Mouse (Mus musculus) MEL (cell line): ENCODE measurements around the gene Pla2g2f. TPM values are rescaled to one million over a fixed set of nuclear protein-coding genes. Genes with fewer than 3 reads are reported as not detected.
A peak's percentile ranks its signal among the peaks of the same experiment; 100 is the strongest.

Experiments
- DNase-seq: peaks from one replicate; pipeline ENCODE4 v3.0.0; 2011; ENCODE audit warnings: low read depth, low spot score
- H3K27ac ChIP-seq: 2 replicates; pipeline ENCODE4 v1.5.1; 2012; ENCODE audit warnings: low read depth, mild to moderate bottlenecking, control low read depth, low read length, moderate library complexity; ENCODE audit not compliant: control insufficient read depth
- H3K27me3 ChIP-seq, 2 experiments: fragments of 150-350 bp in 1 of 2; sonication (generic) in 1 of 2; 2 replicates each; pipeline ENCODE4 v1.6.1; 2012; ENCODE audit warnings: low read length in 2 of 2, mild to moderate bottlenecking in 2 of 2, improper control_type of control experiment in 1 of 2, moderate library complexity in 1 of 2; ENCODE audit not compliant: insufficient read depth in 2 of 2, control insufficient read depth in 1 of 2
- H3K36me3 ChIP-seq, 2 experiments: 2 replicates each; pipeline ENCODE4 v1.6.1; 2012 to 2014; ENCODE audit warnings: low read length in 2 of 2, improper control_type of control experiment in 1 of 2, inconsistent platforms in 1 of 2, mild to moderate bottlenecking in 1 of 2; ENCODE audit not compliant: insufficient read depth in 2 of 2, control insufficient read depth in 1 of 2
- H3K4me1 ChIP-seq, 2 experiments: fragments of 150-350 bp in 1 of 2; sonication (generic) in 1 of 2; 2 replicates each; pipeline ENCODE4 v1.6.1; 2012; ENCODE audit warnings: low read length in 2 of 2, improper control_type of control experiment in 1 of 2, mild to moderate bottlenecking in 1 of 2; ENCODE audit not compliant: insufficient read depth in 2 of 2, control insufficient read depth in 1 of 2
- H3K4me3 ChIP-seq, 2 experiments: fragments of 150-350 bp in 1 of 2; sonication (generic) in 1 of 2; 2 replicates each; pipeline ENCODE4 v1.5.1; 2012; ENCODE audit warnings: low read depth in 2 of 2, low read length in 2 of 2, mild to moderate bottlenecking in 2 of 2, moderate library complexity in 2 of 2, control low read depth in 1 of 2, improper control_type of control experiment in 1 of 2; ENCODE audit not compliant: control insufficient read depth in 1 of 2, insufficient read depth in 1 of 2
- H3K79me2 ChIP-seq: 2 replicates; pipeline ENCODE4 v1.6.1; 2012; ENCODE audit warnings: mild to moderate bottlenecking, low read length, moderate library complexity; ENCODE audit not compliant: control insufficient read depth, poor library complexity, insufficient read depth
- H3K9ac ChIP-seq: 2 replicates; pipeline ENCODE4 v1.6.1; 2012; ENCODE audit warnings: low read depth, mild to moderate bottlenecking, control low read depth, low read length, moderate library complexity; ENCODE audit not compliant: control insufficient read depth, poor library complexity, severe bottlenecking
- H3K9me3 ChIP-seq: fragments of 150-350 bp; sonication (generic); replicated peaks from 2 replicates; pipeline ENCODE4 v1.6.1; 2012; ENCODE audit warnings: mild to moderate bottlenecking, low read length, improper control_type of control experiment, moderate library complexity; ENCODE audit not compliant: insufficient read depth
- BHLHE40 ChIP-seq: IDR thresholded peaks from 2 replicates; pipeline ENCODE4 v1.6.1; 2012; ENCODE audit warnings: low read depth, mild to moderate bottlenecking, inconsistent platforms, low read length, improper control_type of control experiment, borderline replicate concordance
- CHD1 ChIP-seq: IDR thresholded peaks from 2 replicates; pipeline ENCODE4 v1.6.1; 2012; ENCODE audit warnings: low read depth, mild to moderate bottlenecking, inconsistent platforms, low read length, improper control_type of control experiment
- CHD2 ChIP-seq: IDR thresholded peaks from 2 replicates; pipeline ENCODE4 v1.6.1; 2011; ENCODE audit warnings: low read length, improper control_type of control experiment
- CTCF ChIP-seq, 3 experiments: IDR thresholded peaks in 2 of 3; conservative IDR thresholded peaks in 1 of 3; 2 replicates each; pipeline ENCODE4 v1.5.1; 2011 to 2012; ENCODE audit warnings: low read length in 3 of 3, low read depth in 2 of 3, mild to moderate bottlenecking in 2 of 3, improper control_type of control experiment in 1 of 3, inconsistent platforms in 1 of 3, mixed read lengths in 1 of 3, moderate library complexity in 1 of 3; ENCODE audit not compliant: control insufficient read depth in 1 of 3, insufficient read depth in 1 of 3, poor library complexity in 1 of 3, severe bottlenecking in 1 of 3
- ELF1 ChIP-seq: IDR thresholded peaks from 2 replicates; pipeline ENCODE4 v1.6.1; 2014; ENCODE audit warnings: low read depth, mild to moderate bottlenecking, inconsistent platforms, low read length, improper control_type of control experiment, moderate library complexity
- ETS1 ChIP-seq: IDR thresholded peaks from 2 replicates; pipeline ENCODE4 v1.6.1; 2012; ENCODE audit warnings: low read depth, mild to moderate bottlenecking, inconsistent platforms, low read length, improper control_type of control experiment, moderate library complexity
- GABPA ChIP-seq: IDR thresholded peaks from 2 replicates; pipeline ENCODE4 v1.6.1; 2012; ENCODE audit warnings: low read depth, mild to moderate bottlenecking, inconsistent platforms, low read length, improper control_type of control experiment, moderate library complexity
- GATA1 ChIP-seq: IDR thresholded peaks from 2 replicates; pipeline ENCODE4 v1.6.1; 2011; ENCODE audit warnings: low read depth, low read length, improper control_type of control experiment
- KAT2A ChIP-seq: conservative IDR thresholded peaks from 2 replicates; pipeline ENCODE4 v1.6.1; 2012; ENCODE audit warnings: low read depth, low read length, improper control_type of control experiment, inconsistent platforms
- MAFK ChIP-seq: IDR thresholded peaks from 2 replicates; pipeline ENCODE4 v1.6.1; 2011; ENCODE audit warnings: low read depth, mild to moderate bottlenecking, low read length, improper control_type of control experiment, borderline replicate concordance
- MAZ ChIP-seq: IDR thresholded peaks from 2 replicates; pipeline ENCODE4 v1.6.1; 2012; ENCODE audit warnings: low read depth, mild to moderate bottlenecking, inconsistent platforms, low read length, improper control_type of control experiment
- MEF2A ChIP-seq: IDR thresholded peaks from 2 replicates; pipeline ENCODE4 v1.6.1; 2014; ENCODE audit warnings: low read depth, mild to moderate bottlenecking, inconsistent platforms, low read length, improper control_type of control experiment; ENCODE audit not compliant: poor library complexity, insufficient replicate concordance, severe bottlenecking; ENCODE audit errors: extremely low read depth
- MYB ChIP-seq: IDR thresholded peaks from 2 replicates; pipeline ENCODE4 v1.6.1; 2011; ENCODE audit warnings: mild to moderate bottlenecking, low read depth, low read length, improper control_type of control experiment
- MYC ChIP-seq: IDR thresholded peaks from 2 replicates; pipeline ENCODE4 v1.6.1; 2011; ENCODE audit warnings: low read depth, mild to moderate bottlenecking, low read length, improper control_type of control experiment, moderate library complexity
- POLR2A ChIP-seq, 2 experiments: IDR thresholded peaks; 2 replicates each; pipeline ENCODE4 v1.6.1; 2011 to 2012; ENCODE audit warnings: low read length in 2 of 2, mild to moderate bottlenecking in 2 of 2, control low read depth in 1 of 2, improper control_type of control experiment in 1 of 2, low read depth in 1 of 2, moderate library complexity in 1 of 2; ENCODE audit not compliant: control insufficient read depth in 1 of 2, insufficient read depth in 1 of 2, poor library complexity in 1 of 2
- POLR2AphosphoS5 ChIP-seq: IDR thresholded peaks from 2 replicates; pipeline ENCODE4 v1.6.1; 2012; ENCODE audit warnings: low read depth, borderline replicate concordance, mild to moderate bottlenecking, inconsistent platforms, low read length, moderate library complexity, mixed read lengths
- RAD21 ChIP-seq: IDR thresholded peaks from 2 replicates; pipeline ENCODE4 v1.6.1; 2011; ENCODE audit warnings: mild to moderate bottlenecking, low read depth, low read length, improper control_type of control experiment
- RCOR1 ChIP-seq: IDR thresholded peaks from 2 replicates; pipeline ENCODE4 v1.6.1; 2012; ENCODE audit warnings: low read depth, mild to moderate bottlenecking, inconsistent platforms, low read length, improper control_type of control experiment
- SMC3 ChIP-seq: IDR thresholded peaks from 2 replicates; pipeline ENCODE4 v1.6.1; 2011; ENCODE audit warnings: low read depth, low read length, improper control_type of control experiment
- TCF12 ChIP-seq: IDR thresholded peaks from 2 replicates; pipeline ENCODE4 v1.6.1; 2014; ENCODE audit warnings: low read depth, mild to moderate bottlenecking, inconsistent platforms, low read length, improper control_type of control experiment, moderate library complexity
- UBTF ChIP-seq: IDR thresholded peaks from 2 replicates; pipeline ENCODE4 v1.6.1; 2012; ENCODE audit warnings: low read depth, mild to moderate bottlenecking, inconsistent platforms, low read length, improper control_type of control experiment, moderate library complexity, borderline replicate concordance; ENCODE audit not compliant: insufficient read depth
- USF1 ChIP-seq: IDR thresholded peaks from 2 replicates; pipeline ENCODE4 v1.6.1; 2014; ENCODE audit warnings: low read depth, mild to moderate bottlenecking, inconsistent platforms, low read length, improper control_type of control experiment, moderate library complexity
- ZNF384 ChIP-seq: IDR thresholded peaks from 2 replicates; pipeline ENCODE4 v1.6.1; 2012; ENCODE audit warnings: low read depth, mild to moderate bottlenecking, inconsistent platforms, low read length, improper control_type of control experiment
- polyA plus RNA-seq, 2 experiments: library from polyadenylated mRNA; stranded (reverse) in 1 of 2; unstranded in 1 of 2; fragments of >175 nt in 1 of 2; fragments of >200 nt in 1 of 2; gene quantifications; 2 replicates each; pipeline versions ENCODE4 v1.2.1 to v1.2.4; 2012; ENCODE audit warnings: low replicate concordance in 2 of 2, low read depth in 1 of 2; ENCODE audit not compliant: insufficient read length in 2 of 2, insufficient read depth in 1 of 2, missing spikeins in 1 of 2
- total RNA-seq: library from RNA; depleted of rRNA; stranded (reverse); fragments of 300-350 nt; gene quantifications from 2 replicates; pipeline ENCODE4 v1.2.3, GENCODE M21; 2012

Gene Pla2g2f
- total and polyA plus RNA-seq, 3 experiments, result not detected

DNA sequence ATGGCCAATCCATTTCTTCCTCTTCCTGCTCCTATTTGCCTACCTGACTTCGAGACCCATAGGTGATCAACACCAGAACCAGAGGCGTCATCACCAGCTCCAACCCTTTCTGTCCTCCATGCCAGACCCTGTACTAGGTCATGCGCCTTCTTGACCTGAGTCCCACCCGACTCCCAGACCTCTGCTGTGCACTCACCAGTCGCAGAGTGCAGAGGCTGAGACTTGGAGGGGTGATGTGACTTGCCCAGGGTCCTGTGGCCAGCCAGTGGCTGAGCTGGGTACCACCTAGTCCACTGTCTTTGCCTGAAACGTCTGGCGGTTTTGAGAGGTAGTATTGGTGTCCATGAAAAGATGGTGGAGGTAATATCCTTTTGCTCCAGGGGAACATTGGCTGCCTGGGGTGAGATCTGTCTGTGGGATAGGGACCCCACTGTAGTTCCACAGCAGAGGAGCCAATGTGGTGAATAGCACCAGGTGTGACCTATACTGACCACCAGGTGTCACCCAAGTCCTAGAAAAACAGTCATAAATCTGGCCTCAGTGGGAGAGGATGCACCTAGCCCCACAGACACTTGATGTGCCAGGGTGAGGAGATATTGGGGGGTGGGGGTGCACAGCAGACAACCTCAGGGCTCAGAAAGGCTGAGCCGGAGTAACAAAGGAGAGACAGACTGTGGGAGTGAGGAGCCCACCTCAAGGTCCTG lies 8.9 kb downstream of the Pla2g2f start:
- H3K9ac ChIP-seq, result no peak overlapping the region
- H3K79me2 ChIP-seq, result no peaks in the 10 kb centered on the region
- TF ChIP-seq RCOR1, result no peak
- peak in 1 of 3 experiments; percentile 10; a peak in 1 of 6 replicates for TF ChIP-seq CTCF (IDR thresholded peaks at IDR 0.05 in 2 of 3, conservative IDR thresholded peaks at IDR 0.05 in 1 of 3; ENCODE audit: control insufficient read depth in 1 of 3, insufficient read depth in 1 of 3, low read depth in 2 of 3, low read length in 3 of 3, poor library complexity in 1 of 3, severe bottlenecking in 1 of 3)
- no peak for DNase-seq
- H3K27ac ChIP-seq, result no peak overlapping the region
- no peaks in the 10 kb centered on the region for H3K9me3 ChIP-seq
- H3K36me3 ChIP-seq, result no peaks in the 10 kb centered on the region
- H3K4me1 ChIP-seq, result no peaks in the 10 kb centered on the region
- no peaks in the 10 kb centered on the region for H3K27me3 ChIP-seq
- no peak overlapping the region for H3K4me3 ChIP-seq

DNA sequence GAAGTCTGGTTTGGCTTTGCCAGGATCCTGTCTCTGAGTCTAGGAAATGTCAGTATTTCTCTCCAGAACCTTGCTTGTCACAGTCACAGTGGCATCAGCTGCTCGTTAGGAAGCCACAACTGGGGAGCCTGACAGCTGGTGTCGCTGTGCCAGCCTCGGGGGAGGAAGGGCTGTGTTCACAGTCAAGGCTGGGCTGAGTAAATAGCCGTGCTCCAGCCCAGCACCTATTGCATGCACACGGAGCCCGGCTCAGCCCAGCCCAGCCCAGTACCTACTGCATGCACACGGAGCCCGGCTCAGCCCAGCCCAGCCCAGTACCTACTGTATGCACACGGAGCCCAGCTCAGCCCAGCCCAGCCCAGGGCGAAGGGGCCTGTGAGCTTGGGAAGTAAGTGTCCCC lies 9.6 kb downstream of the Pla2g2f start:
- Histone ChIP-seq H3K27me3 (no peaks in the 10 kb centered on the region), H3K4me1 (no peaks in the 10 kb centered on the region), H3K4me3 (no peak overlapping the region), H3K27ac (no peak overlapping the region), H3K79me2 (no peaks in the 10 kb centered on the region), H3K9ac (no peak overlapping the region), H3K9me3 (no peaks in the 10 kb centered on the region), H3K36me3 (no peaks in the 10 kb centered on the region)
- DNase-seq, result no peak
- TF ChIP-seq POLR2A (IDR thresholded peaks at IDR 0.05; ENCODE audit: control insufficient read depth in 1 of 2, insufficient read depth in 1 of 2, low read depth in 1 of 2, low read length in 2 of 2, poor library complexity in 1 of 2), result no peak
- no peak for TF ChIP-seq MEF2A
- no peak for TF ChIP-seq POLR2AphosphoS5
- TF ChIP-seq CTCF (IDR thresholded peaks at IDR 0.05 in 2 of 3, conservative IDR thresholded peaks at IDR 0.05 in 1 of 3; ENCODE audit: control insufficient read depth in 1 of 3, insufficient read depth in 1 of 3, low read depth in 2 of 3, low read length in 3 of 3, poor library complexity in 1 of 3, severe bottlenecking in 1 of 3), result no peak
- TF ChIP-seq GATA1, result no peak
- no peak for TF ChIP-seq TCF12

DNA sequence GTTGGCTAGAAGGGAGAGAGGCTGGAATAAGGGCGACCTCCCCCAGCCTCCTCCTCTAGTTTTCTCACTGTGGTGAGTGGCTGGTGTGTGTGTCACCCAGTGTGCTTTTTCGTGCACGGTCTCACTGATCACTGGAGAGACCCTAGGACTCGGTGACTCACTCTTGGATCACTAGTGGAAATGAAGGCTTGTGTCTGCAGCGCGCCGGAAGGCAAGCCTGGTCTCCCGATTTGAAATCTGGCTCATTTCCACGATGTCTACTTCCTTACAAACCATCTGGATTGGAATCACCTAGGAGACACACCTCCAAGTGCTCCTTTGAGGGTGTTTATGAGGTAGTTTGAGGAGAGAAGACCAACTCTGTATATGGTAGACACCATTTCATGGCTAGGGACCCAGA lies 10.6 kb downstream of the Pla2g2f start:
- Histone ChIP-seq H3K4me3 (no peak overlapping the region), H3K27me3 (no peaks in the 10 kb centered on the region), H3K4me1 (no peaks in the 10 kb centered on the region), H3K9me3 (no peaks in the 10 kb centered on the region), H3K9ac (no peak overlapping the region), H3K27ac (no peak overlapping the region), H3K36me3 (no peaks in the 10 kb centered on the region), H3K79me2 (no peaks in the 10 kb centered on the region)
- DNase-seq, result no peak
- TF ChIP-seq POLR2AphosphoS5 (no peak), ZNF384 (no peak), KAT2A (no peak), RAD21 (no peak), BHLHE40 (no peak), CHD1 (no peak), UBTF (no peak), MAFK (no peak), CTCF (IDR thresholded peaks at IDR 0.05 in 2 of 3, conservative IDR thresholded peaks at IDR 0.05 in 1 of 3; ENCODE audit: control insufficient read depth in 1 of 3, insufficient read depth in 1 of 3, low read depth in 2 of 3, low read length in 3 of 3, poor library complexity in 1 of 3, severe bottlenecking in 1 of 3) (no peak), MYC (no peak), SMC3 (no peak), MAZ (no peak), USF1 (no peak), CHD2 (no peak), MYB (no peak), RCOR1 (no peak), ELF1 (no peak), ETS1 (no peak), GABPA (no peak)
